Mouse (Mus musculus): ENCODE measurements at regions not wholly inside any gene's neighbourhood (a gene's known extent, or its start where the extent isn't known, plus 50 kb on each side); places are given as distances from the start of the nearest gene placed in this dataset.

DNA sequence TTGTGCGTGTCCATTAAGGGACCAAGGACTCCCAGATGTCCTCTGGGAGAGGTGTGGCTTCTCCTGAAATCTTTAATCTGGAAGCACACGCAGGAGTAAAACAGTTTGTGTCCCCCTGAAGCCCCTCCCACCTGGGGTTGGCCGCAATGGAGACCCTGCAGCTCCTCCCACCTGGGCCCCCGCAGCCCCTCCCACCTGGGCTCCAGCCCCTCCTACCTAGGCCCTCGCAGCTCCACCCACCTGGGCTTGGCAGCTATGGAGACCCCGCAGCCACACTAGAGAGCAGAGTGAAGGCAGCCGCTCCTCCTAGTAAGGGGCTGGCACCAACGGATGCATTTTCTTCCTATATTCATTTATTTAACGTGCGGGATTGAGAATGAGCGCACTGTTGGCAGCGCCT is 245.9 kb downstream of the Ajap1 start:
- TF ChIP-seq POLR2A (IDR thresholded peaks at IDR 0.05; ENCODE audit: borderline replicate concordance, control insufficient read depth, low read depth, low read length) (no peak), CTCF (IDR thresholded peaks at IDR 0.05; ENCODE audit: control insufficient read depth, insufficient read depth, low read length) (no peak)
